Mouse (Mus musculus) layer of hippocampus, adult 8-10 months (tissue): ENCODE measurements around the gene Acsm3. TPM values are rescaled to one million over a fixed set of nuclear protein-coding genes. Genes with fewer than 3 reads are reported as not detected.

ENCODE experiments used
- DNase-seq, 2 experiments: peaks; one replicate each; pipeline ENCODE4 v3.0.0; 2022; ENCODE audit warnings: low spot score in 2 of 2
- total RNA-seq, 4 experiments: library from RNA; stranded (reverse); gene quantifications; 2 replicates each; pipeline ENCODE4 v1.2.4; 2022

Gene Acsm3
- total RNA-seq, 4 experiments from 2014 or later: not detected

DNA sequence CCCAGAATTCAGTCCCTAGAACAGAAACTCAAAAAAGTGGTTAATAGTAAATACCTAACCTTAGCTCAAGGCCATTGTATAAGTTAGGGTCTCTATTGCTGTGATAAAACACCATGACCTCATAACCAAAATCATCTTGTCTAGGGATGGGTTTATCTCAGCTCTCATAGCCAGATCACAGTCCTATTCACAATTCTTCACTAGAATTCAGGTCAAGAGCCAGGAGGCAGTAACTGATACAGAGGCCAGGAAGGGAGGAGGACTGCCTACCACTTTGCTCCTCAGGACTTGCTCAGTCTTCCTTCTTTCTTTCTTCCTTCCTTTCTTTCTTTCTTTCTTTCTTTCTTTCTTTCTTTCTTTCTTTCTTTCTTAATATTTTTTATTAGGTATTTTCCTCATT lies 34.6 kb downstream of the Acsm3 start:
- no peak for DNase-seq

DNA sequence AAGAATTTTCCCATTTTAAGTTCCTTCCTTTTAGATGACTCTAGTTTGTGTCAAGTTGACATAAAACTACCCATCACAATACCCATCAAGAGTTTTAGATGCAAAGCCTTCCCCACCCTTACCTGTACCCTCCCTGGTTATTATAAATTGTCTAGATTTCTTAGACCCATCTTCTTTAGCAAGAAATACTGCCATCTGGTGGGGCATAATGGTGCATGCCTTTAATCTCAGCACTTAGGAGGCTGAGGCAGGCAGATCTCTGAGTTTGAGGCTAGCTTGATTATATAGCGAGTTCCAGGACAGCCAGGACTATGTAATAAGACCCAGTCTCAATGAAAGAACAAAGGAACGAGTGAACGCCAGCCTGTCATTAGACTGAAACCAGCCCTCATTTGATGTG lies 39.8 kb downstream of the Acsm3 start:
- DNase-seq: no peak

DNA sequence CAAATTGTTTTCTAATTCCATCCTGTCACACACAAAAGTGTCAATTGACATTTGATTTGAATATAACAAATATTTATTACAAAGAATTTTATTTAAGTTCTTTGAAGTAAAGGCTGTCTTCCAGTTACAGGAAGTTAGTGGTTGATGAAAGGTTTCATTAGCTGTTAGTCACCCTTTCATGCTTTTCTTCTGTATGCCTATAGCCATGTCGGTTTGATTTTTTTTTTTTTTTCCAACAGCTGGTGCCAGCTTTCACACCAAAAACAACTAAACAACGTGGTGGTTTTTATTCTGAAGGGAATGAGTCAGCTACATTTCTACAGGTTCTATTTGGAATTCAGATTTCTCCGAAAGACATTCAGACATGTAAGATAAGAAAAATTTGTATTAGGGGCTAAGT lies 40.3 kb downstream of the Acsm3 start:
- DNase-seq: no peak

DNA sequence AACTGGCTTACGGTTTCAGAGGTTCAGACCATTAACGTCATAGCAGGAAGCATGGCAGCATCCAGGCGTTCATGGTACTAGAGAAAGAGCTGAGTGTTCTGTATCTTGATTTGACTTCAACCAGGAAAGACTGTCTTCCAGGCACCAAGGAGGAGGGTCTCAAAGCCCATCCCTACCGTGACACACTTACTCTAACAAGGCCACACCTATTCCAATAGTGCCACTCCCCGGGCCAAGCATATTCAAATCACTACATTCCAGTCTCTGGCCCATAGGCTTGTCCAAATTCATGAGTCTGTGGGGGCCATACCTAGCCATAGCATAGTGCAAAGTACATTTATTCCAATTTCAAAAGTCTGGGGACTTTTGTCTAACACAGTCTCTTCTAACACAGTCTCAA lies 46.7 kb downstream of the Acsm3 start:
- no peak for DNase-seq

DNA sequence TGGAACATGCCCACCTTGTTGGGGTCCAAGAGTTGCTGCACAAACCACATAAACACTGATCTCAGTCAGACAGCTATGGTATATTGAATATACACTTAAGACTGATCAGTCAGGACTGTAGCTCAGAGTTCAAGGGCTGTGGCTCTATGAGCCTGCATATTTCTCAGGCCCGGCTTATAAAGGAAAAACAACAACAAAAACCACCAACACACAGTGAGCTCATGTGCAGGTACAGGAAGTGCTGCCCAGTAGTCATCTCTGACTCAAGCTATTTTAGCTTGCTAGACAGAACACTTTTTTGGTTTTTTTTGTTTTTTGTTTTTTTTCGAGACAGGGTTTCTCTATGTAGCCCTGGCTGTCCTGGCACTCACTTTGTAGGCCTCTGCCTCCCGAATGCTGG lies 48.0 kb downstream of the Acsm3 start:
- DNase-seq: no peak

DNA sequence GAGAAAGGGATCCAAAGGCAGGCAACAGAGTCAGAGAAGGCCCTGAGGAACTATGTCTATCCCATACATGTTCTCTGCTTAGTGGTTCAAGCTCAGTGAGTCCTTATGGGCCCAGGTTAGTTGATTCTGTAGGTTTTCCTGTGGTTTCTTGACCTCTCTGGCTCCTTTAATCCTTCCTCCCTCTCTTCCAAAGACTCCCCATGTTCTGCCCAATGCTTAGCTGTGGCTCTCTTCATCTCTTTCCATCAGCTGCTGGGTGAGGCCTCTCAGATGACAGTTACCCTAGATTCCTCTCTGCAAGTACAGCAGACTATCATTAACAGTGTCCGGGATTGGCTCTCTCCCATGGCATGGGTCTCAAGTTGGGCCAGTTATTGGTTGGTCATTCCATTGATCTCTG lies 74.6 kb downstream of the Acsm3 start:
- DNase-seq: no peak

DNA sequence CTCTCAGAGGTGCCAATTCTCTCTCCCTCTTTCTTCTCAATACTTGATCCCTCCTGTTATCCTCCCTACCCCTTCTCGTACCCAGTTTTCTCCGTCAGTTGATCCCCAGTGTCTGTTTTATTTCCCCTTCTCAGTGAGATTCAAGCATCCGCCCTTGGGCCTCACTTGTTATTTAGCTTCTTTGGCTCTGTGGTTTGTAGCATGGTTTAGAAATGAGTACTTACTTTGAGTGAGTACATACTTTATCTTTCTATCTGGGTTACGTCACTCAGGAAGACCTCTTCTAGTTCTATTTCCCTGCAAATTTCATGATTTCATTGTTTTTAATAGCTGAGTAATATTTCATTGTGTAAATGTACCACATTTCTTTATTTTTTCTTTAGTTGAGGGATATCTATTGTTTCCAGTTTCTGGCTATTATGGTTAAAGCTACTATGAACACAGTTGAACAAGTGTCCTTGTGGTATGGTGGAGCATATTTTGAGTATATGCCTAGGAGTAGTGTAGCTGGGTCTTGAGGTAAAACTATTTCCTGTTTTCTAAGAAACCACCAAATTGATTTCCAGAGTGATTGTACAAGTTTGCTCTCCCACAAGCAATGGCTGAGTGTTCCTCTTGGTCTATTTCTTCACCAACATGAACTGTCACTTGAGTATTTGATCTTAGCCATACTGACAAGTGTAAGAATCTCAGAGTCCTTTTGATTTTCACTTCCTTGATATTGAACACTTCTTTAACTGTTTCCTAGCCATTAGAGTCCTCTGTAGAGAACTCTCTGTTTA lies 75.5 kb downstream of the Acsm3 start:
- no peak for DNase-seq

Other genes with a start within 250 kb of the Acsm3 start
- gene Acsm5, start 241.5 kb upstream of the Acsm3 start, total RNA-seq: 1 to 10 TPM in 2 of 4 experiments, under 1 TPM in 2; 0.50 to 1.3 (median 1.1) TPM
- gene Pdilt, start 237.4 kb upstream of the Acsm3 start, total RNA-seq: under 1 TPM in 1 of 4 experiments, not detected in 3; 0.55 TPM
- gene Acsm2, start 206.6 kb upstream of the Acsm3 start, total RNA-seq: not detected
- not detected for gene Acsm1, start 153.9 kb upstream of the Acsm3 start, total RNA-seq
- not detected for gene Acsm4, start 70.9 kb upstream of the Acsm3 start, total RNA-seq
- gene Thumpd1, start 40.1 kb upstream of the Acsm3 start, total RNA-seq: 10 to 100 TPM; 45.8 to 52.3 (median 50.7) TPM
- gene Rexo5, start 33.1 kb downstream of the Acsm3 start, total RNA-seq: 1 to 10 TPM in 3 of 4 experiments, under 1 TPM in 1; 0.60 to 2.1 (median 1.7) TPM
- gene Eri2, start 33.1 kb downstream of the Acsm3 start, total RNA-seq: 10 to 100 TPM in 1 of 4 experiments, 1 to 10 TPM in 3; 6.8 to 10.8 (median 8.9) TPM
- 10 to 100 TPM; 10.6 to 13.4 (median 10.9) TPM for gene Lyrm1, start 134.9 kb downstream of the Acsm3 start, total RNA-seq
- 10 to 100 TPM; 19.6 to 42.2 (median 25.1) TPM for gene Dcun1d3, start 135.4 kb downstream of the Acsm3 start, total RNA-seq